Mouse (Mus musculus) CH12.LX (cell line): ENCODE data around the gene Zfpm1.

Source experiments
- CTCF ChIP-seq, 2 experiments: IDR thresholded peaks in 1 of 2; conservative IDR thresholded peaks in 1 of 2; 2 replicates each; pipeline ENCODE4 v1.5.1; 2011 to 2012; ENCODE audit warnings: low read depth in 2 of 2, low read length in 2 of 2, improper control_type of control experiment in 1 of 2, inconsistent platforms in 1 of 2, mild to moderate bottlenecking in 1 of 2, moderate library complexity in 1 of 2
- EP300 ChIP-seq: IDR thresholded peaks from 2 replicates; pipeline ENCODE4 v1.6.1; 2011; ENCODE audit warnings: low read length, improper control_type of control experiment
- HCFC1 ChIP-seq: IDR thresholded peaks from 2 replicates; pipeline ENCODE4 v1.6.1; 2012; ENCODE audit warnings: low read depth, mild to moderate bottlenecking, inconsistent platforms, low read length, improper control_type of control experiment
- JUND ChIP-seq: conservative IDR thresholded peaks from 2 replicates; pipeline ENCODE4 v1.6.1; 2011; ENCODE audit warnings: low read depth, low read length, improper control_type of control experiment
- MAX ChIP-seq: IDR thresholded peaks from 2 replicates; pipeline ENCODE4 v1.6.1; 2011; ENCODE audit warnings: low read length, improper control_type of control experiment
- MYC ChIP-seq: IDR thresholded peaks from 2 replicates; pipeline ENCODE4 v1.6.1; 2011; ENCODE audit warnings: low read depth, mild to moderate bottlenecking, improper control_type of control experiment, low read length
- NELFE ChIP-seq: IDR thresholded peaks from 2 replicates; pipeline ENCODE4 v1.6.1; 2011; ENCODE audit warnings: low read depth, low read length, improper control_type of control experiment
- POLR2A ChIP-seq: IDR thresholded peaks from 2 replicates; pipeline ENCODE4 v1.6.1; 2011; ENCODE audit warnings: low read depth, mild to moderate bottlenecking, improper control_type of control experiment, low read length
- RAD21 ChIP-seq: IDR thresholded peaks from 2 replicates; pipeline ENCODE4 v1.6.1; 2011; ENCODE audit warnings: low read depth, mild to moderate bottlenecking, low read length, improper control_type of control experiment, moderate library complexity
- RCOR1 ChIP-seq: conservative IDR thresholded peaks from 2 replicates; pipeline ENCODE4 v1.6.1; 2012; ENCODE audit warnings: low read depth, mild to moderate bottlenecking, inconsistent platforms, low read length, improper control_type of control experiment
- USF2 ChIP-seq: conservative IDR thresholded peaks from 2 replicates; pipeline ENCODE4 v1.6.1; 2011; ENCODE audit warnings: low read depth, low read length, improper control_type of control experiment
- ZMIZ1 ChIP-seq: IDR thresholded peaks from 2 replicates; pipeline ENCODE4 v1.6.1; 2012; ENCODE audit warnings: low read depth, mild to moderate bottlenecking, inconsistent platforms, low read length, improper control_type of control experiment
- ZNF384 ChIP-seq: IDR thresholded peaks from 2 replicates; pipeline ENCODE4 v1.6.1; 2012; ENCODE audit warnings: low read depth, low read length, improper control_type of control experiment, inconsistent platforms

- TF ChIP-seq MYC (no peak), CTCF (conservative IDR thresholded peaks at IDR 0.05 in 1 of 2, IDR thresholded peaks at IDR 0.05 in 1 of 2; ENCODE audit: low read depth in 2 of 2, low read length in 2 of 2) (no peak), MAX (no peak), EP300 (no peak), HCFC1 (no peak), NELFE (no peak), ZMIZ1 (no peak), USF2 (no peak), RCOR1 (no peak), POLR2A (no peak), JUND (no peak), RAD21 (no peak), ZNF384 (no peak)
These were observed 24.9 kb downstream of the Zfpm1 start for GRCm38 (mm10) chr8:122306660-122307399.
